Mouse (Mus musculus) forebrain, embryonic 11.5 days (tissue): ENCODE results near the gene Zim1. TPM values are rescaled to one million over a fixed set of nuclear protein-coding genes. Genes with fewer than 3 reads are reported as not detected.

Source experiments
- ATAC-seq: fragments of 200-750 bp; cut with Nextera tagmentation; replicated peaks from 2 replicates; pipeline ENCODE4 v1.8.0; 2017; ENCODE audit warnings: moderate TSS enrichment; ENCODE audit not compliant: low FRiP score
- DNase-seq: peaks from one replicate; pipeline ENCODE4 v3.0.0-alpha.2; 2017; ENCODE audit warnings: low spot score
- H3K27ac ChIP-seq: fragments of 300-500 bp; sonication (generic); 2 replicates; pipeline ENCODE4 v1.5.1; 2014; ENCODE audit warnings: low read depth, low read length
- H3K27me3 ChIP-seq: fragments of 300-500 bp; sonication (generic); 2 replicates; pipeline ENCODE4 v1.6.1; 2014; ENCODE audit warnings: mild to moderate bottlenecking, low read length, mixed read lengths; ENCODE audit not compliant: control insufficient read depth, insufficient read depth
- H3K36me3 ChIP-seq: fragments of 300-500 bp; sonication (generic); 2 replicates; pipeline ENCODE4 v1.6.1; 2014; ENCODE audit warnings: mild to moderate bottlenecking, low read length, moderate library complexity, mixed read lengths; ENCODE audit not compliant: control insufficient read depth, insufficient read depth
- H3K4me1 ChIP-seq: fragments of 300-500 bp; sonication (generic); replicated peaks from 2 replicates; pipeline ENCODE4 v1.6.1; 2014; ENCODE audit warnings: low read length, mixed read lengths; ENCODE audit not compliant: control insufficient read depth, insufficient read depth
- H3K4me2 ChIP-seq: fragments of 300-500 bp; sonication (generic); 2 replicates; pipeline ENCODE4 v1.6.1; 2014; ENCODE audit warnings: low read depth, mild to moderate bottlenecking, low read length, moderate library complexity, mixed read lengths; ENCODE audit not compliant: severe bottlenecking
- H3K4me3 ChIP-seq: fragments of 300-500 bp; sonication (generic); 2 replicates; pipeline ENCODE4 v1.5.1; 2014; ENCODE audit warnings: low read depth, low read length
- H3K9ac ChIP-seq: fragments of 300-500 bp; sonication (generic); 2 replicates; pipeline ENCODE4 v1.6.1; 2014; ENCODE audit warnings: low read length
- H3K9me3 ChIP-seq: fragments of 300-500 bp; sonication (generic); 2 replicates; pipeline ENCODE4 v1.6.1; 2016; ENCODE audit warnings: low read length, mixed read lengths; ENCODE audit not compliant: control insufficient read depth
- WGBS: fragments of 180-500 bp; shearing (Covaris S2); extraction: QIAGEN DNeasy Blood & Tissue Kit; methylation state at CpG from one replicate; pipeline ENCODE4 v1.1.7; 2014; 5-methylcytosine and 5-hydroxymethylcytosine counted together
- polyA plus RNA-seq: library from polyadenylated mRNA; unstranded; fragments of >200 nt; fragmentation: Nextera tagmentation; extraction: Ambion mirVana; gene quantifications from 2 replicates; pipeline ENCODE4 v1.2.1, GENCODE M21; 2014

The Zim1 gene
- 1.2 TPM in 2 replicates for polyA plus RNA-seq

GRCm38 (mm10) chr7:6696241-6697045 lies at the start of gene Zim1:
Zim1 (minus strand) TSS chr7:6696450.
- H3K4me1 ChIP-seq, result no peaks in the 10 kb centered on the region
- H3K36me3 ChIP-seq, result no peaks in the 10 kb centered on the region
- ATAC-seq (peak; percentile 100), DNase-seq (peak; percentile 92)
- H3K9me3 ChIP-seq, result no peaks in the 10 kb centered on the region
- peak within 1 kb of the TSS; percentile 36 for H3K4me3 ChIP-seq
- peak within 1 kb of the TSS; percentile 75 for H3K4me2 ChIP-seq
- H3K9ac ChIP-seq, result peak within 1 kb of the TSS; percentile 50; the same call in 1 of the 2 replicates
- WGBS, result 12% methylated on average over 32 of the region's 32 CpGs
- no peaks in the 10 kb centered on the region for H3K27me3 ChIP-seq
- no peak within 1 kb of the TSS for H3K27ac ChIP-seq

DNA sequence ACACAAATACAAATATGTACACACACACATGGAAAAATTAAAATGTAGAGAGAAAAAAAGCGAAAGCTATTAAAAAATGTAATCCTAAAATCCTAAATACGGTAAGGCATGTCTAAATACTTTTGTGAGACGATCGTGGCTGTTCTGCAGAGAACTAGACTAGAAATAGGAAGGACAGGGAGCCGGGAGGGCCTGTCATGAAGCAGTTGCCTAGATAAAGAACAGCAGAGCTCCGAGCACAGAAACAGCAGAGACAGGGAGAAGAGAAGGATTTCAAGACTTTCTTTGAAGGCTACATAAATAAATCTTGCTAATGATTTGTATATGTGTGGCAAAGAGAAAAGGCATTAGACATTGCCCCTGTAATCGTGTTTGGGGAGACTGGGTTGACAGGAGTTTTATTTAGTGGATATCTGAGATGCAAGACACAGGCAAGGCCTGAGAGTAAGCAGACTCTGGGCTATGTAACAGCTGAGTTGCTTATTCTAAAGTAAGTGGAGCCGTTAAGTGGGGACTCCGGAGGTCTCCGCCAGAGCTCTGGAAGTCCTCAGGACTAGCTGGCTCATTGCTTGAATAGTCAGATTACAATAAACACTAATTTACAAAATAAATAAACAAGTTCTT lies 48.1 kb upstream of the Zim1 start:
- no peak overlapping the region for H3K27ac ChIP-seq
- H3K4me2 ChIP-seq, result no peak overlapping the region
- no peaks in the 10 kb centered on the region for H3K4me1 ChIP-seq
- H3K36me3 ChIP-seq, result no peaks in the 10 kb centered on the region
- no peak overlapping the region for H3K4me3 ChIP-seq
- H3K27me3 ChIP-seq, result no peaks in the 10 kb centered on the region
- DNase-seq (no peak), ATAC-seq (no peak)
- WGBS, result 87% methylated on average over 10 of the region's 10 CpGs
- no peak overlapping the region for H3K9ac ChIP-seq
- H3K9me3 ChIP-seq, result no peaks in the 10 kb centered on the region

GRCm38 (mm10) chr7:6736060-6736459 lies 39.8 kb upstream of the Zim1 start:
- H3K4me2 ChIP-seq, result no peak overlapping the region
- no peak for DNase-seq
- H3K4me1 ChIP-seq, result no peaks in the 10 kb centered on the region
- H3K27me3 ChIP-seq, result no peaks in the 10 kb centered on the region
- H3K36me3 ChIP-seq, result no peaks in the 10 kb centered on the region
- H3K4me3 ChIP-seq, result no peak overlapping the region
- H3K9me3 ChIP-seq, result no peaks in the 10 kb centered on the region; the same call in 1 of the 2 replicates
- 80% methylated on average over 1 of the region's 1 CpGs for WGBS
- ATAC-seq, result no peak
- no peak overlapping the region for H3K9ac ChIP-seq
- no peak overlapping the region for H3K27ac ChIP-seq

- H3K27ac ChIP-seq, result no peak overlapping the region
- H3K4me1 ChIP-seq, result no peaks in the 10 kb centered on the region
- 48% methylated on average over 4 of the region's 4 CpGs for WGBS
- H3K4me3 ChIP-seq, result peak overlapping the region; percentile 42
- DNase-seq, result no peak
- H3K4me2 ChIP-seq, result peak overlapping the region; percentile 63
- no peaks in the 10 kb centered on the region for H3K27me3 ChIP-seq
- no peak for ATAC-seq
- peak overlapping the region; percentile 37 for H3K9ac ChIP-seq
- H3K9me3 ChIP-seq, result peaks cover 23% of the 10 kb centered on the region
- H3K36me3 ChIP-seq, result no peaks in the 10 kb centered on the region
Observed at GRCm38 (mm10) chr7:6731930-6732329, 35.7 kb upstream of the Zim1 start.

- Histone ChIP-seq H3K9me3 (peaks cover 23% of the 10 kb centered on the region), H3K4me2 (peak overlapping the region; percentile 63), H3K36me3 (no peaks in the 10 kb centered on the region), H3K27me3 (no peaks in the 10 kb centered on the region), H3K4me1 (no peaks in the 10 kb centered on the region), H3K9ac (no peak overlapping the region), H3K27ac (no peak overlapping the region), H3K4me3 (peak overlapping the region; percentile 42)
- DNase-seq (no peak), ATAC-seq (no peak)
- WGBS, result 42% methylated on average over 3 of the region's 3 CpGs
Observed at GRCm38 (mm10) chr7:6731373-6731772, 35.1 kb upstream of the Zim1 start.

DNA sequence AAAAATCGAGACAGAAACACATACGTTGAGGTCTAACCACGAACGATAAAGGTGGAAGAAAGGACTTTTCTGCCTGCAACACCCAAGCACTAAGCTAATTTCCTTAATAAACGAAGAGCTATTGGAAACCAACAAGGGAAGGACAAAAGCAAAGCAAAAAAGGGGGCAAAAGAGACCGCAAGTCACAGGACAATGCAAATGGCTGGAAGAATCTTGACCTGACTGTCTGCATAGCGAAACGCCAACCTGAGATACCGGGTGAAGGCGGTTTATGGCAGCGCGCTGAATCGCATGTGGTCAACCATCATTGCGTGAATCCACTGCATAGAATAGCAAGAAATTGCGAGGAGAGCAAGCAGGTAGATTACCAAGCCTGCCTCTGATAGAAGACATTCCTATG lies 34.6 kb upstream of the Zim1 start:
- Histone ChIP-seq H3K9me3 (peaks cover 23% of the 10 kb centered on the region), H3K4me2 (peak overlapping the region; percentile 63), H3K36me3 (no peaks in the 10 kb centered on the region), H3K4me1 (no peaks in the 10 kb centered on the region), H3K9ac (peak overlapping the region; percentile 59), H3K27me3 (no peaks in the 10 kb centered on the region), H3K27ac (no peak overlapping the region), H3K4me3 (peak overlapping the region; percentile 42)
- ATAC-seq (no peak), DNase-seq (peak; percentile 59)
- WGBS, result 51% methylated on average over 15 of the region's 15 CpGs

- ATAC-seq (peak; percentile 48), DNase-seq (peak; percentile 92)
- peak within 1 kb of the TSS; percentile 42 for H3K4me3 ChIP-seq
- 48% methylated on average over 24 of the region's 24 CpGs for WGBS
- no peaks in the 10 kb centered on the region for H3K36me3 ChIP-seq
- peak within 1 kb of the TSS; percentile 71 for H3K9ac ChIP-seq
- peaks cover 23% of the 10 kb centered on the region for H3K9me3 ChIP-seq
- H3K4me2 ChIP-seq, result peak within 1 kb of the TSS; percentile 63
- H3K27ac ChIP-seq, result peak within 1 kb of the TSS; percentile 94
- no peaks in the 10 kb centered on the region for H3K4me1 ChIP-seq
- no peaks in the 10 kb centered on the region for H3K27me3 ChIP-seq
Observed at GRCm38 (mm10) chr7:6730241-6730640, 34.0 kb upstream of the Zim1 start, which contains the start of the genes Peg3 and Usp29. Peg3 (minus strand) TSS chr7:6730431. Usp29 (plus strand) TSS chr7:6730578.

DNA sequence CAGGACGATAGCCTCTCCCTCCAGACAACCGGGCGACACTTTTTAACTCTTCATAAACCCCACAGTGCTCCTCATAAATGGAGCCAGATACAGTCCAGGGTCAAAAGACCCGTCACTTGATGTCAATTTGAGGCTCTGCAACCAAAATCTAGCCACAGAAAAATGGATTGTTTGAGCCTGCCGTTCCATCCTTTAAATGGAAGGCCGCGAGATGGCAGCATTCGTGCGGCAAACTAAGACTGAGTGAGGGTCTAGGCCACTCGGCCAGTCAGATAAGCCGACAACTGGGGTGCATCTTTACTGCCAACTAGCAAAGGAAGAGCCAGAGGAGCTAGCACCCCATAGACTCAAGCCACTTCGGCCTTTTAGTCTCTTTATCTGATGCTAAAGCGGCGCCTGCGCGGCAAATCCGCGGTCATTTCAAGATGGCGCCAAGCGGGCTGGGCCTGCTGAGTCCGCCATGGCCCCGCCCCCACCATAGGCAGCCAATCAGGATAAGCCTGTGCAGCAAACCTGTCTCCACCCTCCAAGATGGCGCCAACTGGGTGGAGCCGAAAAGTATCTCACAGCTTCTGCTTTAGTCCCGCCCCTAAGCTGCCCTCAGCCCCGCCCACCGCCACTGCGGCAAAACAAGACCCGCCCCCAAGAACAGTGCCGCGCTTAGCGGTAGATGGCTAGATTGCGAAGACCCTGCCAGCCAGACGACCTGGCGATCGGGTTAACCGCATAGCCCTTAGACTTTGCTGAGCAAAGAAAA lies 33.0 kb upstream of the Zim1 start:
- no peaks in the 10 kb centered on the region for H3K36me3 ChIP-seq
- peak overlapping the region; percentile 71 for H3K9ac ChIP-seq
- WGBS, result 51% methylated on average over 37 of the region's 37 CpGs
- peak overlapping the region; percentile 63 for H3K4me2 ChIP-seq
- peaks cover 23% of the 10 kb centered on the region for H3K9me3 ChIP-seq
- no peaks in the 10 kb centered on the region for H3K27me3 ChIP-seq
- peak overlapping the region; percentile 94 for H3K27ac ChIP-seq
- H3K4me3 ChIP-seq, result peak overlapping the region; percentile 42
- H3K4me1 ChIP-seq, result no peaks in the 10 kb centered on the region
- peak; percentile 69 for ATAC-seq
- peak; percentile 95 for DNase-seq
